Mouse (Mus musculus) cerebellum, adult 2 months (tissue): ENCODE results near the gene Meltf.

Source experiments
- CTCF ChIP-seq: fragments of 200-500 bp; IDR thresholded peaks from 2 replicates; pipeline ENCODE4 v1.5.1; 2011; ENCODE audit warnings: low read depth, mild to moderate bottlenecking, control low read depth, low read length, moderate library complexity, borderline replicate concordance; ENCODE audit not compliant: insufficient read depth
- POLR2A ChIP-seq: fragments of 200-500 bp; IDR thresholded peaks from 2 replicates; pipeline ENCODE4 v1.6.1; 2011; ENCODE audit warnings: low read length, control low read depth, borderline replicate concordance; ENCODE audit not compliant: insufficient read depth

- TF ChIP-seq POLR2A (no peak), CTCF (no peak)
Observed at GRCm38 (mm10) chr16:31906896-31907295, 28.3 kb downstream of the Meltf start.
